Mouse (Mus musculus) NIH3T3 (cell line): ENCODE data around the gene Irf1.

ENCODE experiments used
- DNase-seq: peaks from one replicate; pipeline ENCODE4 v3.0.0-alpha.2; 2012; ENCODE audit warnings: low read depth

Gene Irf1

GRCm38 (mm10) chr11:53769760-53770124, at the start of gene Irf1:
Gene Irf1 (plus strand): TSS chr11:53770014.
- DNase-seq = peak; percentile 98

GRCm38 (mm10) chr11:53720715-53721114, 49.1 kb upstream of the Irf1 start, which contains the start of gene Il5:
Gene Il5 (plus strand): TSS chr11:53720794.
- no peak for DNase-seq

DNA sequence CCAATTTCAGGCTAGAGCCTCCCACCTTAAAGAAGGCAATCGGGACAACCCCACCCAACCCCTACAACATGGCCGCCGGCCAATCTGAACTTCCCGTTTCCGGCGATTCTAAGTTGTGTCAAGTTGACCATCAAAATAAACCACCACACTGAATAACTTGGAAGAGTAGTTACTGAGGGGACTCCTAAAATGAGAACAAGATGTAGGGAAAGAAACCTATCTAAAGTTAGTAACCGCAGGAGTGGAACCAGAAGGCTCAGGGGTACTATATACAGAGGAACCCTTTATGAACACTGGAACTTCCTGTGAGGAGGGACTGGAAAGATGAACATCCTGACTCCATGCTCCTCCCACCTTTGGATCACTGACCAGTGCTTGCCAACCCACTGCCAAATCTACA, 38.4 kb upstream of the Irf1 start:
- DNase-seq = no peak

DNA sequence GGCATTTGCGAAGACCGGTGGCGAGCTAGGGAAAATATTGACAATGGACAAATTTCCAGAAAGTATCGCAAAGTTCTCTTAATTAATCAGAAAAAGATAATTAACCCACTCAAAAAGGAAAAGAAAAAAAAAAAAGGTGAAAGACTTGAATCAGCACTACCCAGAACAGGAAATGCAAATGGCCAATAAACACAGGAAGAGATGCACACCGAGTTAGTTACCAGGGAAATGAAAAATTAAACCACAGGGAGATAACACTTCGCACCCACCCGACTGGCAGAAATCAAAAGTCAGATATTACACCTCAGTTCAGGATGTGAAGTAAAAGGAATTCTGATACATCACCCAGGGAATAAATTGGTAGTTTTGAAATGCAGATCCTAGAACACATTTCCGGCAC, 37.6 kb upstream of the Irf1 start:
- no peak for DNase-seq

DNA sequence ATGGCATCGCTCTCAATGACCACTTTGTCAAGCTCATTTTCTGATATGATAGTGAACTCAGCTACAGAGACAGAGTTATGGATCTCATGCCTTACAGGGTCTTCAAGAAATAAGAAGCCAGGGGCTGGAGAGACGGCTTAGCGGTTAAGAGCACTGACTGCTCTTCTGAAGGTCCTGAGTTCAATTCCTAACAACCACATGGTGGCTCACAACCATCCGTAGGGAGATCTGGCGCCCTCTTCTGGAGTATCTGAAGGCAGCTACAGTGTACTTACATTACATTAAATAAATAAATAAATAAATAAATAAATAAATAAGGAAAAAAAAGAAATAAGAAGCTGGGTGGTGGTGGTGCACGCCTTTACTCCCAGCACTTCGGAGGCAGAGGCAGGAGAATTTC, 36.0 kb upstream of the Irf1 start:
- no peak for DNase-seq

DNA sequence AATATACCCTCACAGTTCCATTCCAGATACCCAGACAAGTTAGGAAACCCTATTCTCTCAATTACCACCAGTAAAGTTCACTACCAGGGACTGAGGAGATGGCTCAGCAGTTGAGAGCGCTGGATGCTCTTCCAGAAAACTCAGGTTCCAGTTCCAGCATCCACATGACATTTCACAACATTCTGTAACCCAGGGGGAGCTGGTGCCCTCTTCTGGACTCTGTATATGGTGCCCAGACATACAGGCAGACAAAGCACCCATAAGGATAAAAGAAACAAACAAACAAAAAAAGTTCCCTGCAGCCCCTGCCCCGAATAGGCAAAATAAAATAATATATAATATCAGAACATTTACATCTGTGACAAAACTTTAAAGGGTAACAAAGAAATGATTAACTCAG, 35.4 kb upstream of the Irf1 start:
- no peak for DNase-seq

DNA sequence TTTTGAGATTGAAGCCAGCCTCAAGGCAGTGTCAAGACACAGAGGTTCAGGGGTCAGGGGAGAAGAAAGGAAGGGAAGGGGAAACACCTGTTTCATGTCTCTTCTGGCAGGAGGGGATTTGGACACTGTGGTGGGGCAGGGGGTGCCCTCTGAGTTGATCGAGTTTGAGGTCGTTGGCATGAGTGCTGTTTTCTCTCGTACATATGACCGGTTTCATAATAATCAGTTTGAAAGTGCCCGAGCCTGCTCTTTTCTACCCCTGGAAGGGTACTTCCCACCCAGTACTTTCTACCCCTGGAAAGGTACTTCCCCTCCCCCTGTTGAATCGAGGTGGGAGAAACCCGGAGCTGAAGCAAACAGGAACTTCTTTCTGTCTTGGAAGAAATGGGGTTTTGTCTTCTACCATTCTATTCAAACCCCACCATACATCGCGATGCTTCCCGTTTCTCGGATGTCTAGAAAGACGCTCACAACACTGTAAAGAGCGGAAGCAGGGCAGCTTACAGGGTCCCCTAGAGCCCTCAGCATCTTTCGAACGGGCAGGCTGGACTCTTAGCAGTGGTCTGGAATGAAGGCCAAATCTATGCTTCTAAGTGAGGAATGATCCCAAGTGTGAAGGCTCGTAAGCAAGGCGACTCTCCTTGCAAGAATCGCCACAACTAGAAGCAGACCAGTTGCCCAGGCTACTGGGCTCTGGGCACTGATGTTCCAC, 34.7 kb upstream of the Irf1 start:
- DNase-seq = no peak

GRCm38 (mm10) chr11:53735682-53736245, 34.0 kb upstream of the Irf1 start:
- DNase-seq = peak; percentile 80

DNA sequence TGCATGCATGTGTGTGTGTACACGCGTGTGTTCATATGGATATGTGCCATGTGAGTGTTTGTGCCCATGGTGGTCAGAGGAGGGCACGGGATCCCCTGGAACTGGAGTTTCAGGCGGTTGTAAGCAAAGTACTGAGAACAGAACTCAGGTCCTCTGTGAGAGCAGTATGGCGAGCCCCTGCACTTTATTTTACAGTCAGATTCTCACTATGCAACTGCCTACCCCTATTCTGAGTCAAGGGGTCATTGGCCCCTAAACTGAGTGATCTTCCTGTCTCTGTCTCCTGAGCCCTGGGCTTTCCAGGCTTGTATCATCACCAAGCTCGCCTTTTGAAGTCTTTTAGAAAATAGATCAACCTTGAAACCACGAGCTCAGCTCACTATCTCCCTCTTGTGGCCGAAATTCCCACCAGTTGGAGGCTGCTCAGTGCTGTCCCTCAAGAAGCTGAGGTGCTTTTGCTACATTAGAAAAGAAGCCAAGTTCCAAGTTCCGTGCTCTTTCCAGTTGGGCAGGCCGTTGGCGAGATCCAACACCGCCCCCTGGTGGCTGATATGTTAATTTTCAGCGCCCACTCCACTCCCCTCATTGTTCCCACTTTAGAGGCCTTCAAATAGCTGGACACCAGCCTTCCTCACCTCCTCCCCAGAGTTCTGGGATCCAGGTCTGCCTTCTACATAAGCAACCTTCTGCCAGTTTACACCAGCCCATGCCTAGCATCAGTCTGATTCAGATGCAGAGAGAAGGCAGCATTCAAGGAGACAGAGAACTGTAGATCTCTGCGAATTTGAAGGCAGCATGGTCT, 32.8 kb upstream of the Irf1 start:
- DNase-seq = peak; percentile 94

DNA sequence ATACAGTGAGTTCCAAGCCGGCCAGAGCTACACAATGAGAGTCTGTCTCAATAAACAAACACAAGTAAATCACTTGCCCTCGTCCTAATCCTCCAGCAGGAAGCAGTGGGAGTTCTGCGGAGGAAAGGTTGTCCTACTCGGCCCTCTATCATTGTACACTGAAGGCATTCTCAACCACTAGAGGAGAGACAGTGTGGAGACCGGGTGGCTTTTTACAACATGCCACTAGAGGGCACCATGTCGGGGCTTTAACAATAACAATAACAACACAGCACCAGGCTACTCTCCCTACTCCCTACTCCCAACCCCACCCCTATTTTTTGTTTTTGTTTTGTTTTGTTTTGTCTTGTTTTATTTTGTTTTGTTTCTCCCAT, 32.3 kb upstream of the Irf1 start:
- peak; percentile 85 for DNase-seq

DNA sequence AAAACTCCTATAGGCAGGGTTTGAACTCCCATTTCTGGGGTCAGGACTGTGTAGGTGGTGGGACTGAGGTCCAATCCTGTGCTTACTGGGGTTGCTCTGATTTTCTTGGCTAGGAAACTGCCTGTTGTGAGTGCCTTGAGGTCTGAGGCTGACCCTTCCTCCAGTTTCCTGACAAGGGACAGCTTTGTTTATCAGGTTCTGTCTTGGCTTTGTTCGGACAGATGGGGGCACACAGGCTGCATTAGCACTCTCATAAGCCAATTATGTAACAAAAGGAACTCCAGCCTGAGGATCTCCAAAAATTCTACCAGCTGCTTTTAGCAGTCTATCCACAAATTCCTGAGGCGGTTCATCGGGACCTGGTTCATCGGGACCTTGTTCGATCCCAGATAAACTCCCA, 27.5 kb upstream of the Irf1 start:
- DNase-seq = peak; percentile 46

DNA sequence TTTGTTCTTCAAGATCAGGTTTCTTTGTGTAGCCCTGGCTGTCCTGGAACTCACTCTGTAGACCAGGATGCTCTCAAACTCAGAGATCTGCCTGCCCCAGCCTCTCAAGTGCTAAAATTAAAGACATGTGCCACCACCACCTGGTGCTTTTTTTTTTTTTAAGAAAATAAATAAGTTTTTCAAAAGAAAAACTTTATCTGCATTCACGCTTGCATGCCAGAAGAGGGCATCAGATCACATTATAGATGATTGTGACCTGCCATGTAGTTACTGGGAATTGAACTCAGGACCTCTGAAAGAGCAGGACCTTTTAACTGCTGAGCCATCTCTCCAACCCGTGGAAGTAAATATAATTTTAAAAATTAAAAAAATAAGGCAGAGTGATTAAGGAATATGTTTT, 24.6 kb upstream of the Irf1 start:
- DNase-seq = no peak

GRCm38 (mm10) chr11:53747985-53748384, 21.8 kb upstream of the Irf1 start:
- no peak for DNase-seq

DNA sequence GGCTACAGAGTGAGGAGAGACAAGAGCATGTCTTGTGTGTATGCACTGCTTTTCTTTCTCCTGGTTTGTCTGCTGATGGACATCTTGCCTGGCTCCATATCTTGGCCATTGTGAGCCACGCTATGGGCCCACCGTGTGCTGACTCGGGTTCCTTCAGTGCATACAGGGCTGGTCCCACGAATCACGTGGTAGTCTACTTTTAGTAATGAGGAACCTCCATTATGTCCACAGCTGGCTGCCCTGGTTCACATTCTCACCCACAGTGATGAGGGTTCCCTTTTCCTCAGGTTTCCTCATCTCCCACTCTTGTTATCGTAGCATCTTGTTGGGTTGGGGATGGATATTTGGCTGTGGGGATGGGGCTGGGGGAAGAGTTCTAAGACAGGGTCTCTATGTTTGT, 21.2 kb upstream of the Irf1 start:
- DNase-seq = no peak

DNA sequence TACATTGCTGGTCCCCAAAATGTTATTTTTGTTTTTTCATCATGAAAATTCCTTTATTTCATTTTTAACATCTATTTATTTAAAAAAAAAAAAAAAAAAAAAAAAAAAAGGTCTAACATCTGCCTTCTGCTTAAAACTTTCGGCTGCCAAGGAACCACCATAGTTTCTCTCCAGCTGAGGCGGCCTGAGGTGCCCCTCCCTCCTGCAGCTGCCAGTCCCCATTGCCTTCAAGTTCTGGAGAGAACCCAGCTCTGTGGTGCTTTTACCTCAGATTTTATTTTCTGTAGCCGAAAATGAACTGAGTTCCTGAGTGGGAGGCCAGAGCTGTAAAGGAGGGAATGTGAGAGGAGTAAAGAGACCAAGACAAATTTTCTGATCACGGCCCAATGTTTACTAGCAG, 20.5 kb upstream of the Irf1 start:
- DNase-seq = no peak

DNA sequence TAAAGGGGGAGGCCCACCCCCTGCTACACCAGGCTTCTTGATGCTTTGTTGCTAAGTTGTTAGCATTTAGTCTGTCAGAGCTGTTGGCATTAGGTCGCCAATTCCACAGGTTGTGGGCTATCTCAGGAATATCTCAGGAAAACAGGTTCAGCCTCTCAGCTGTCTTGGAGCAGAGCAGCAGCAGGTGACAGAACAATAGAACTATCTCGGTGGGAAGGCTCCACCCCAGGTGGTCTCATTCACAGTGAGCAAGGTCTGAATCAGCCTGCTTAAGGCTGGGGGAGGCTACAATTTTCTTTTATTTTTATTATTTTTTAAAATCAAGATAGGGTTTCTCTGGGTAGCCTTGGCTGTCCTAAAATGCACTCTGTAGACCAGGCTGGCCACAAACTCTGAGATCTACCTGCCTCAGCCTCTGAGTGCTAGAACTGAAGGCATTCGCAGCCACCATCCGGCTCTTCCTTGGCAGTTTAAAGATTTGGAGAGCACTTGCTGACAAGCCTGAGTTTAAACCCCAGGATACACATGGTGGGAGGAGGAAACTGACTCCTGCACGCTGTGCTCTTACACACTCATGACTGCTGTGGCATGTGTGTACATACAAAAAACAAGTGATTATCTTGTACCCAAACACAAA, 20.0 kb upstream of the Irf1 start:
- no peak for DNase-seq

- DNase-seq = peak; percentile 75
These were observed 14.7 kb upstream of the Irf1 start for GRCm38 (mm10) chr11:53755011-53755595.

GRCm38 (mm10) chr11:53757612-53758011, 12.2 kb upstream of the Irf1 start:
- DNase-seq = no peak

GRCm38 (mm10) chr11:53758033-53758432, 11.8 kb upstream of the Irf1 start:
- DNase-seq = peak; percentile 58

DNA sequence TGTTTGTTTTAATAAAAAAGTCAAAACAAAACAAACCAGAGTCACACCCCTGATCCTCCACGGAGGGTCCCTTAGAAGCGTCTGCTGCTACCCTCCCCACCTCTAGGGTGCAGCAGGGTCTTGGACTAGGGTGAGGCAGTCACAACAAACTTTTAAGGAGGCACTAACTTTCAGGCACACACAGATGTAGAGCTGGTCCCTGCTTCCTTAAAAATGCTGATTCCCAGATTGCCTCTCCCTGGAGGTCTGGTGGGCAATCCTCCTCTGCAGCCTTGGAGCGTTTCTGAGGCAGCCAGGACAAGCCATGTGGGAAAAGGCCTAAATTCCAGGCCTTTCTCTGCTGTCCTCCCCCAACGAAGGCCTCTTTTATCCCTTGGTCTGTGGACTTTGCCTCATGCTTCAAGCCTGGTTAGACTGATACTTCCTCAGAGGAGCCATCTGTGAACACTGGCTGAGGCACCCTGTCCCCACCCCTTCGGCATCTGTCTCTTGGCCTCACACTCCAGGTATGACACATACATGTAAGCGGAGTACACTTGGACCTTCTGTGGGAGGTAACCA, 10.9 kb upstream of the Irf1 start:
- peak; percentile 61 for DNase-seq

DNA sequence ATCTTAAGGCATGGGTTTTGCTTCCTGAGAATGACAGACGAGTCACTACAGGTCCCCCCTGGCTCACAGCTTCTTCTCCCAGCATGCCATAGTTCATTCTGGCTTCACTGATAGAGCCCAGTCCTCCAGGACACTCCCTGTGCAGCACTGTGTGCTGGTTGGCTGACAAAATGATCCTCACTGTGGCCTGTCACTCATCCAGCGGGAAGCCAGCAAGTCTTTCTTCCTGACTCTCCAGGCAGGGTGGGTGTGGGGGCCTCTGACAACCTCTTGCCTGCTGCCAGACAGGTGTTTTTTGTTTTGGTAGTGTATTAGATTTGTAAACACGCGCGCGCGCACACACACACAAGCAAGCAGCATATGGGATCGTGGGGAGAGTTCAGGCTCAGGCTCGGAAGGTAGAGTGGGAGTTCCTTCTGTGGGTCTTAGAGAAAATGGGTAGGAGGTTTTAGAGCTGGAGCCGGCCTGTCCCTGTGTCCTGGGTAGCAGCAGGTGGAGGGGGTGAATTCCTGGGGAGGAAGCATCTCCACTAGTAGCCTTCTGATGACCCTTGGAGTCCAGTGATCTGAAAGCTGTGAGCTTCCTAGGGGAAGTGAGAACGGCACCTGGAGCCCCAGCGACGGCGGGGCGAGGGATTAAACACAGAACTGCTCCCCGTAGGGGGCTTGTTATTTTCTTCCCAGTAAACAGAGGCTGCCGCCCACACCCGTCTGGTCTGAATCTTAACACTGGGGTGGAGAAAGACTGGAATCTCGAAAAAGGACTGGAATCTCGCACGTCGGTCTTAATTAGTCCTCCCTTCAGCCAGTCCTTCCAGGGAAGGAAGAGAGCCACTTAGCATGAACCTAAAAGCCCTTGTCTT, 10.0 kb upstream of the Irf1 start:
- DNase-seq = no peak
